11 mouse cellular contexts compared by ENCODE assay signal in the genomic region with DNA sequence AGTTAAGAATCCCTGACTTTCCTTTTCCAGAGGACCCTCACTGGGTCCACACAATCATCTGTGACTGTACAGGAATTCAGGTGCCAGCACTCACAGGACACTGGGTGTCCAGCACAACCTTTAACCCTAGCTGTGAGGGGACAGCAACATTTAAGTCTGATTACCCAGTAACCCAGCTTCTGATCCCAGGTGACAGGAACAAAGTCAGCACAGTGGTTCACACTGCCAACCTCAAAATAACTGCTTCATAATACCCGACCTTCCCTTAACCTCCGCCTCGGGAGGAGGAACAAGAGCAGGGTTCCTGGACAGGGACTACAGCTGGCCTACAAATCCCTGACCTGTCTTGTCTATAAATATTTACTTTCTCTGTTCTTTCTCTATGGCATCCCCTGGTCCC. TPM values are rescaled to one million over a fixed set of nuclear protein-coding genes. Genes with fewer than 3 reads are reported as not detected.
DNase-seq lines count a peak whose midpoint lies in the region; ATAC-seq and TF ChIP-seq lines count a peak whose summit lies in the region.
"Had no signal": no experiment of that assay in that cellular context is flagged by ENCODE, and none has a peak within 500 bp of the region (broad histone marks: within the 10 kb centered on the region; RNA-seq: fewer than 3 reads in every experiment).

No protein-coding gene starts in this region.

- ATAC-seq in stomach, embryonic 16.5 days (ENCODE audit: insufficient read depth, low FRiP score): no peak
- no peak for ATAC-seq in stomach, postnatal 0 days (ENCODE audit: low FRiP score, low TSS enrichment)
- ATAC-seq: hindbrain, postnatal 0 days had no signal

- H3K4me2 ChIP-seq in stomach, embryonic 16.5 days (ENCODE audit: low read depth, low read length): no peak overlapping the region
- H3K4me2 ChIP-seq in stomach, postnatal 0 days (replicated peaks; ENCODE audit: low read depth): no peak overlapping the region

- peaks cover 32% of the 10 kb centered on the region for H3K4me1 ChIP-seq in stomach, embryonic 16.5 days (ENCODE audit: control insufficient read depth, insufficient read depth, low read length)
- H3K4me1 ChIP-seq in stomach, postnatal 0 days (replicated peaks; ENCODE audit: control insufficient read depth, insufficient read depth): peaks cover 9% of the 10 kb centered on the region; the same call in 1 of the 2 replicates
- H3K4me1 ChIP-seq in limb, embryonic 10.5 days: peaks cover 40% of the 10 kb centered on the region

- H3K27ac ChIP-seq in stomach, embryonic 16.5 days (ENCODE audit: low read length): peak overlapping the region; percentile 17; the same call in 1 of the 2 replicates
- no peak overlapping the region for H3K27ac ChIP-seq in stomach, postnatal 0 days (replicated peaks)
- H3K27ac ChIP-seq in limb, embryonic 10.5 days: no peak overlapping the region
- H3K27ac ChIP-seq: hindbrain, postnatal 0 days had no signal

- H3K9me3 ChIP-seq in stomach, embryonic 16.5 days (replicated peaks; ENCODE audit: control insufficient read depth, low read length): no peaks in the 10 kb centered on the region
- H3K9me3 ChIP-seq in stomach, postnatal 0 days (ENCODE audit: control insufficient read depth, low read length): no peaks in the 10 kb centered on the region
- no peaks in the 10 kb centered on the region for H3K9me3 ChIP-seq in limb, embryonic 10.5 days (replicated peaks)

- peak; percentile 49 for DNase-seq in kidney, adult 11 months
- no peak for DNase-seq in kidney, postnatal 14 days
- DNase-seq in stomach, postnatal 0 days (ENCODE audit: low spot score): no peak
- DNase-seq in heart, postnatal 10 days: peak; percentile 51 to 67
- no peak for DNase-seq in cerebellum, adult 9-11 months
- no peak for DNase-seq in limb, embryonic 10.5 days (ENCODE audit: low spot score)
- DNase-seq in layer of hippocampus, postnatal 36 days: no peak
- DNase-seq: left cerebral cortex, postnatal 4 days; lung, postnatal 4 days had no signal

- no peak overlapping the region for H3K9ac ChIP-seq in stomach, embryonic 16.5 days (ENCODE audit: low read length)
- H3K9ac ChIP-seq in stomach, postnatal 0 days (ENCODE audit: low read length): no peak overlapping the region

- TF ChIP-seq CTCF in stomach, postnatal 0 days (IDR thresholded peaks at IDR 0.05; ENCODE audit: low read depth): no peak

- WGBS in stomach, embryonic 16.5 days: 41% methylated on average over 3 of the region's 3 CpGs
- WGBS in stomach, postnatal 0 days: 28% methylated on average over 3 of the region's 3 CpGs
- 79% methylated on average over 3 of the region's 3 CpGs for WGBS in limb, embryonic 10.5 days

- no peak for TF ChIP-seq EP300 in stomach, postnatal 0 days (optimal IDR thresholded peaks at IDR 0.05)

- H3K36me3 ChIP-seq in stomach, embryonic 16.5 days (ENCODE audit: control insufficient read depth, insufficient read depth, low read length): no peaks in the 10 kb centered on the region
- no peaks in the 10 kb centered on the region for H3K36me3 ChIP-seq in stomach, postnatal 0 days (ENCODE audit: control insufficient read depth, insufficient read depth, low read length)
- H3K36me3 ChIP-seq in limb, embryonic 10.5 days: peaks cover 65% of the 10 kb centered on the region

- no peaks in the 10 kb centered on the region for H3K27me3 ChIP-seq in stomach, embryonic 16.5 days (ENCODE audit: control insufficient read depth, insufficient read depth, low read length)
- H3K27me3 ChIP-seq in stomach, postnatal 0 days (ENCODE audit: control insufficient read depth, insufficient read depth, low read length): no peaks in the 10 kb centered on the region
- no peaks in the 10 kb centered on the region for H3K27me3 ChIP-seq in limb, embryonic 10.5 days (ENCODE audit: low read depth, poor library complexity, severe bottlenecking)

- intact Hi-C loops in heart, postnatal 10 days (cut with DNase I): no loop called here

- no peak overlapping the region for H3K4me3 ChIP-seq in stomach, embryonic 16.5 days (replicated peaks; ENCODE audit: low read length)
- no peak overlapping the region for H3K4me3 ChIP-seq in stomach, postnatal 0 days (ENCODE audit: low read depth, low read length)
- H3K4me3 ChIP-seq in limb, embryonic 10.5 days: no peak overlapping the region

RNA-seq across cellular contexts. Expression of a gene that starts 4.4 kb away (rescaled TPM):
- 85.1 and 99.8 TPM in 2 replicates for polyA plus RNA-seq in stomach, embryonic 16.5 days (2015; fragmentation: Nextera tagmentation; extraction: Ambion mirVana)
- polyA plus RNA-seq in stomach, postnatal 0 days (2015; fragmentation: Nextera tagmentation; extraction: Ambion mirVana): 84.0 and 93.0 TPM in 2 replicates
- total RNA-seq in heart, postnatal 10 days (2021): 100 to 1,000 TPM; 296 to 317 TPM
- polyA plus RNA-seq in limb, embryonic 10.5 days (2016; fragmentation: Nextera tagmentation; extraction: Ambion mirVana): 159 and 160 TPM in 2 replicates
- 100 to 1,000 TPM; 238 to 245 TPM for total RNA-seq in layer of hippocampus, postnatal 36 days (2021)

RNA-seq across cellular contexts. Expression of a gene that starts 11.2 kb away (rescaled TPM):
- 46.5 and 49.2 TPM in 2 replicates for polyA plus RNA-seq in stomach, embryonic 16.5 days (2015; fragmentation: Nextera tagmentation; extraction: Ambion mirVana)
- polyA plus RNA-seq in stomach, postnatal 0 days (2015; fragmentation: Nextera tagmentation; extraction: Ambion mirVana): 32.6 and 32.9 TPM in 2 replicates
- total RNA-seq in heart, postnatal 10 days (2021): 100 to 1,000 TPM; 131 to 134 TPM
- 54.1 and 57.2 TPM in 2 replicates for polyA plus RNA-seq in limb, embryonic 10.5 days (2016; fragmentation: Nextera tagmentation; extraction: Ambion mirVana)
- total RNA-seq in layer of hippocampus, postnatal 36 days (2021): 10 to 100 TPM; 38.0 to 40.0 TPM

RNA-seq across cellular contexts. Expression of a gene that starts 32.5 kb away (rescaled TPM):
- polyA plus RNA-seq in stomach, embryonic 16.5 days (2015; fragmentation: Nextera tagmentation; extraction: Ambion mirVana): 1,419 and 1,514 TPM in 2 replicates
- 1,661 and 1,792 TPM in 2 replicates for polyA plus RNA-seq in stomach, postnatal 0 days (2015; fragmentation: Nextera tagmentation; extraction: Ambion mirVana)
- 100 to 1,000 TPM; 183 to 245 TPM for total RNA-seq in heart, postnatal 10 days (2021)
- 1,816 and 1,865 TPM in 2 replicates for polyA plus RNA-seq in limb, embryonic 10.5 days (2016; fragmentation: Nextera tagmentation; extraction: Ambion mirVana)
- 100 to 1,000 TPM; 813 to 849 TPM for total RNA-seq in layer of hippocampus, postnatal 36 days (2021)

RNA-seq across cellular contexts. Expression of a gene that starts 32.6 kb away (rescaled TPM):
- 88.6 and 100 TPM in 2 replicates for polyA plus RNA-seq in stomach, embryonic 16.5 days (2015; fragmentation: Nextera tagmentation; extraction: Ambion mirVana)
- 83.9 and 85.3 TPM in 2 replicates for polyA plus RNA-seq in stomach, postnatal 0 days (2015; fragmentation: Nextera tagmentation; extraction: Ambion mirVana)
- total RNA-seq in heart, postnatal 10 days (2021): 10 to 100 TPM; 28.9 to 30.8 TPM
- polyA plus RNA-seq in limb, embryonic 10.5 days (2016; fragmentation: Nextera tagmentation; extraction: Ambion mirVana): 130 and 157 TPM in 2 replicates
- 100 to 1,000 TPM; 117 to 122 TPM for total RNA-seq in layer of hippocampus, postnatal 36 days (2021)

RNA-seq across cellular contexts. Expression of a gene that starts 58.7 kb away (rescaled TPM):
- polyA plus RNA-seq in stomach, embryonic 16.5 days (2015; fragmentation: Nextera tagmentation; extraction: Ambion mirVana): 111 and 127 TPM in 2 replicates
- 121 and 129 TPM in 2 replicates for polyA plus RNA-seq in stomach, postnatal 0 days (2015; fragmentation: Nextera tagmentation; extraction: Ambion mirVana)
- 10 to 100 TPM; 35.5 to 39.1 TPM for total RNA-seq in heart, postnatal 10 days (2021)
- polyA plus RNA-seq in limb, embryonic 10.5 days (2016; fragmentation: Nextera tagmentation; extraction: Ambion mirVana): 444 and 468 TPM in 2 replicates
- 10 to 100 TPM; 85.8 to 88.9 TPM for total RNA-seq in layer of hippocampus, postnatal 36 days (2021)

Comparison
In these comparisons a context has a peak if more than half of its experiments do, and no peak if none do; other contexts are left out.
1. DNase-seq: peak in kidney, adult 11 months (single experiment) and heart, postnatal 10 days (2 of 2); none in kidney, postnatal 14 days (single experiment), stomach, postnatal 0 days (single experiment), cerebellum, adult 9-11 months (single experiment), limb, embryonic 10.5 days (single experiment) and layer of hippocampus, postnatal 36 days (0 of 2).